Mouse (Mus musculus): ENCODE measurements around the gene Gm9745.
"Not testable (repeated sequence)": the region's sequence is repeated elsewhere in the genome, so short reads cannot be mapped to it uniquely, and the experiment has no call there.

The Gm9745 gene

GRCm38 (mm10) chr13:8905986-8906385 lies 42.0 kb downstream of the Gm9745 start:
- DNase-seq (ENCODE audit: low read depth, low spot score) = not testable (repeated sequence)

Measured in brain, adult 2 months (tissue).